Mouse (Mus musculus) midbrain, postnatal 0 days (tissue): Measurements from ENCODE around the gene Bsdc1. TPM values are rescaled to one million over a fixed set of nuclear protein-coding genes. Genes with fewer than 3 reads are reported as not detected.
A peak's percentile ranks its signal among the peaks of the same experiment; 100 is the strongest.

Source experiments
- ATAC-seq: fragments of 200-750 bp; cut with Nextera tagmentation; 2 replicates; pipeline ENCODE4 v1.8.0; 2017; ENCODE audit warnings: moderate number of reproducible peaks, mild to moderate bottlenecking, moderate TSS enrichment, moderate library complexity; ENCODE audit not compliant: low FRiP score
- DNase-seq: peaks from one replicate; pipeline ENCODE4 v3.0.0-alpha.2; 2015; ENCODE audit warnings: low spot score
- H3K27ac ChIP-seq: fragments of 300-500 bp; sonication (generic); 2 replicates; pipeline ENCODE4 v1.5.1; 2014; ENCODE audit warnings: low read depth, mild to moderate bottlenecking, low read length, mixed read lengths
- H3K27me3 ChIP-seq: fragments of 300-500 bp; sonication (generic); 2 replicates; pipeline ENCODE4 v1.6.1; 2014; ENCODE audit warnings: low read length, control low read depth, mixed read lengths; ENCODE audit not compliant: insufficient read depth
- H3K36me3 ChIP-seq: fragments of 300-500 bp; sonication (generic); 2 replicates; pipeline ENCODE4 v1.6.1; 2014; ENCODE audit warnings: low read length, control low read depth, mixed read lengths; ENCODE audit not compliant: insufficient read depth
- H3K4me1 ChIP-seq: fragments of 300-500 bp; sonication (generic); 2 replicates; pipeline ENCODE4 v1.6.1; 2014; ENCODE audit warnings: mild to moderate bottlenecking, control low read depth, antibody characterized with exemption, low read length, mixed read lengths; ENCODE audit not compliant: insufficient read depth
- H3K4me2 ChIP-seq: fragments of 300-500 bp; sonication (generic); 2 replicates; pipeline ENCODE4 v1.6.1; 2014; ENCODE audit warnings: low read depth, mild to moderate bottlenecking, low read length, mixed read lengths; ENCODE audit not compliant: poor library complexity, severe bottlenecking
- H3K4me3 ChIP-seq: fragments of 300-500 bp; sonication (generic); 2 replicates; pipeline ENCODE4 v1.5.1; 2014; ENCODE audit warnings: low read depth, mild to moderate bottlenecking, low read length, moderate library complexity
- H3K9ac ChIP-seq: fragments of 300-500 bp; sonication (generic); replicated peaks from 2 replicates; pipeline ENCODE4 v1.6.1; 2014; ENCODE audit warnings: mild to moderate bottlenecking, low read length, moderate library complexity, mixed read lengths; ENCODE audit not compliant: poor library complexity, severe bottlenecking
- H3K9me3 ChIP-seq: fragments of 300-500 bp; sonication (generic); 2 replicates; pipeline ENCODE4 v1.6.1; 2016; ENCODE audit warnings: low read length, control low read depth
- CTCF ChIP-seq: IDR thresholded peaks from 2 replicates; pipeline ENCODE4 v1.5.1; 2016; ENCODE audit warnings: antibody characterized with exemption, mild to moderate bottlenecking
- WGBS: fragments of 180-500 bp; shearing (Covaris S2); extraction: QIAGEN DNeasy Blood & Tissue Kit; methylation state at CpG from one replicate; pipeline ENCODE4 v1.1.7; 2014; 5-methylcytosine and 5-hydroxymethylcytosine counted together
- polyA plus RNA-seq: library from polyadenylated mRNA; unstranded; fragments of >200 nt; fragmentation: Nextera tagmentation; extraction: Ambion mirVana; gene quantifications from 2 replicates; pipeline ENCODE4 v1.2.1, GENCODE M21; 2015
- total RNA-seq: library from RNA; depleted of rRNA; stranded (reverse); fragments of >200 nt; gene quantifications from 2 replicates; pipeline ENCODE4 v1.2.3, GENCODE M21; 2014; rRNA removed

Gene Bsdc1
- total RNA-seq (53.7 and 58.9 TPM in 2 replicates), polyA plus RNA-seq (27.0 and 27.1 TPM in 2 replicates)

- no peaks in the 10 kb centered on the region for H3K9me3 ChIP-seq
- peak; percentile 100 for DNase-seq
- H3K36me3 ChIP-seq, result peaks cover 17% of the 10 kb centered on the region
- H3K4me3 ChIP-seq, result peak within 1 kb of the TSS; percentile 97
- peak within 1 kb of the TSS; percentile 73 for H3K9ac ChIP-seq
- peak within 1 kb of the TSS; percentile 83 for H3K27ac ChIP-seq
- under 1% methylated on average over 45 of the region's 46 CpGs for WGBS
- peak; percentile 97 for ATAC-seq
- peak within 1 kb of the TSS; percentile 82 for H3K4me2 ChIP-seq
- TF ChIP-seq CTCF, result no peak; the same call in 1 of the 2 replicates
- H3K4me1 ChIP-seq, result 0 out of 2 replicates have a peak, but pooled peaks cover 3% of the 10 kb centered on the region
- no peaks in the 10 kb centered on the region for H3K27me3 ChIP-seq
Measured at GRCm38 (mm10) chr4:129461183-129461960, at the start of gene Bsdc1. Bsdc1 (plus strand) TSS chr4:129461581.

- Histone ChIP-seq H3K9ac (no peak overlapping the region), H3K27ac (no peak overlapping the region), H3K36me3 (no peaks in the 10 kb centered on the region), H3K4me3 (no peak overlapping the region), H3K4me2 (no peak overlapping the region), H3K9me3 (no peaks in the 10 kb centered on the region), H3K27me3 (no peaks in the 10 kb centered on the region), H3K4me1 (no peaks in the 10 kb centered on the region)
- 95% methylated on average over 5 of the region's 5 CpGs for whole genome bisulfite sequencing
- DNase-seq, result no peak
- no peak for TF ChIP-seq CTCF
- ATAC-seq, result no peak
Measured at GRCm38 (mm10) chr4:129415892-129416291, 45.5 kb upstream of the Bsdc1 start.

GRCm38 (mm10) chr4:129416478-129416877 lies 44.9 kb upstream of the Bsdc1 start:
- no peak overlapping the region for H3K4me3 ChIP-seq
- no peak overlapping the region for H3K27ac ChIP-seq
- H3K9me3 ChIP-seq, result no peaks in the 10 kb centered on the region
- no peak for TF ChIP-seq CTCF
- no peaks in the 10 kb centered on the region for H3K36me3 ChIP-seq
- no peak for DNase-seq
- H3K4me1 ChIP-seq, result no peaks in the 10 kb centered on the region
- ATAC-seq, result no peak
- H3K9ac ChIP-seq, result no peak overlapping the region
- 86% methylated on average over 5 of the region's 5 CpGs for WGBS
- H3K27me3 ChIP-seq, result no peaks in the 10 kb centered on the region
- no peak overlapping the region for H3K4me2 ChIP-seq

GRCm38 (mm10) chr4:129418321-129418720 lies 43.1 kb upstream of the Bsdc1 start:
- TF ChIP-seq CTCF, result no peak
- no peaks in the 10 kb centered on the region for H3K4me1 ChIP-seq
- no peak for DNase-seq
- ATAC-seq, result no peak
- 78% methylated on average over 5 of the region's 5 CpGs for WGBS
- no peak overlapping the region for H3K27ac ChIP-seq
- no peaks in the 10 kb centered on the region for H3K36me3 ChIP-seq
- no peaks in the 10 kb centered on the region for H3K9me3 ChIP-seq
- H3K4me2 ChIP-seq, result no peak overlapping the region
- H3K27me3 ChIP-seq, result no peaks in the 10 kb centered on the region
- no peak overlapping the region for H3K4me3 ChIP-seq
- H3K9ac ChIP-seq, result no peak overlapping the region

- no peaks in the 10 kb centered on the region for H3K4me1 ChIP-seq
- peak; percentile 95 for ATAC-seq
- H3K9me3 ChIP-seq, result no peaks in the 10 kb centered on the region
- H3K4me2 ChIP-seq, result peak within 1 kb of the TSS; percentile 67
- 0 out of 2 replicates have a peak within 1 kb of the TSS, but pooled peaks have one; percentile 39 for H3K27ac ChIP-seq
- TF ChIP-seq CTCF, result no peak
- H3K27me3 ChIP-seq, result peaks cover 6% of the 10 kb centered on the region; the same call in 1 of the 2 replicates
- peak within 1 kb of the TSS; percentile 70 for H3K9ac ChIP-seq
- WGBS, result under 1% methylated on average over 33 of the region's 33 CpGs
- peak; percentile 93 for DNase-seq
- no peaks in the 10 kb centered on the region for H3K36me3 ChIP-seq
- peak within 1 kb of the TSS; percentile 70 for H3K4me3 ChIP-seq
Measured at GRCm38 (mm10) chr4:129440340-129441063, 20.9 kb upstream of the Bsdc1 start, which contains the start of gene Zbtb8b. Zbtb8b (minus strand) TSS chr4:129440853.

- ATAC-seq (no peak), DNase-seq (no peak)
- Histone ChIP-seq H3K36me3 (no peaks in the 10 kb centered on the region), H3K4me3 (peak overlapping the region; percentile 70; the same call in 1 of the 2 replicates), H3K27ac (no peak overlapping the region), H3K9ac (no peak overlapping the region), H3K4me2 (peak overlapping the region; percentile 67), H3K9me3 (no peaks in the 10 kb centered on the region), H3K4me1 (no peaks in the 10 kb centered on the region), H3K27me3 (peaks cover 6% of the 10 kb centered on the region; the same call in 1 of the 2 replicates)
- 28% methylated on average over 6 of the region's 6 CpGs for WGBS
- no peak for TF ChIP-seq CTCF
Measured at GRCm38 (mm10) chr4:129441145-129441544, 20.2 kb upstream of the Bsdc1 start.
